Mouse (Mus musculus): ENCODE data around the gene Zcchc24. TPM values are rescaled to one million over a fixed set of nuclear protein-coding genes. Genes with fewer than 3 reads are reported as not detected.
"Not testable (repeated sequence)": the region's sequence is repeated elsewhere in the genome, so short reads cannot be mapped to it uniquely, and the experiment has no call there.

The Zcchc24 gene
- 10 to 100 TPM; 18.4 to 30.0 TPM for total RNA-seq (2021)
- long read RNA-seq, experiment 1, full-length matches to known transcripts = 12 of 18 reads
- long read RNA-seq, experiment 1, partial matches to known transcripts = 0 of 18 reads
- long read RNA-seq, experiment 1, other reads (novel, unspliced or antisense) = 6 of 18 reads
- long read RNA-seq, experiment 2, full-length matches to known transcripts = 2 of 21 reads
- long read RNA-seq, experiment 2, partial matches to known transcripts = 0 of 21 reads
- long read RNA-seq, experiment 2, other reads (novel, unspliced or antisense) = 19 of 21 reads

- DNase-seq (ENCODE audit: low spot score in 2 of 2) = peak; percentile 85 to 89
Observed at GRCm38 (mm10) chr14:25768915-25769625, at the start of gene Zcchc24. Gene Zcchc24, minus strand, starts transcription at chr14:25769039.

GRCm38 (mm10) chr14:25816416-25816815 lies 47.6 kb upstream of the Zcchc24 start:
- peak; percentile 60 to 62 for DNase-seq (ENCODE audit: low spot score in 2 of 2)

GRCm38 (mm10) chr14:25814140-25814539 lies 45.3 kb upstream of the Zcchc24 start:
- DNase-seq (ENCODE audit: low spot score in 2 of 2) = no peak

GRCm38 (mm10) chr14:25811026-25811425 lies 42.2 kb upstream of the Zcchc24 start:
- not testable (repeated sequence) for DNase-seq (ENCODE audit: low spot score in 2 of 2)

GRCm38 (mm10) chr14:25806561-25806960 lies 37.7 kb upstream of the Zcchc24 start:
- no peak for DNase-seq (ENCODE audit: low spot score in 2 of 2)

GRCm38 (mm10) chr14:25805871-25806270 lies 37.0 kb upstream of the Zcchc24 start:
- DNase-seq (ENCODE audit: low spot score in 2 of 2) = peak in 1 of 2 experiments; percentile 34

- DNase-seq (ENCODE audit: low spot score in 2 of 2) = no peak
Observed at GRCm38 (mm10) chr14:25803246-25803809, 34.5 kb upstream of the Zcchc24 start.

- DNase-seq (ENCODE audit: low spot score in 2 of 2) = no peak
Observed at GRCm38 (mm10) chr14:25802511-25802910, 33.7 kb upstream of the Zcchc24 start.

GRCm38 (mm10) chr14:25800166-25800960 lies 31.5 kb upstream of the Zcchc24 start:
- peak; percentile 81 to 86 for DNase-seq (ENCODE audit: low spot score in 2 of 2)

- DNase-seq (ENCODE audit: low spot score in 2 of 2) = no peak
Observed at GRCm38 (mm10) chr14:25796619-25797018, 27.8 kb upstream of the Zcchc24 start.

- DNase-seq (ENCODE audit: low spot score in 2 of 2) = peak in 1 of 2 experiments; percentile 34
Observed at GRCm38 (mm10) chr14:25795561-25796174, 26.8 kb upstream of the Zcchc24 start.

- no peak for DNase-seq (ENCODE audit: low spot score in 2 of 2)
Observed at GRCm38 (mm10) chr14:25795067-25795466, 26.2 kb upstream of the Zcchc24 start.

- DNase-seq (ENCODE audit: low spot score in 2 of 2) = no peak
Observed at GRCm38 (mm10) chr14:25794331-25794730, 25.5 kb upstream of the Zcchc24 start.

GRCm38 (mm10) chr14:25790768-25791302 lies 22.0 kb upstream of the Zcchc24 start:
- DNase-seq (ENCODE audit: low spot score in 2 of 2) = no peak

- no peak for DNase-seq (ENCODE audit: low spot score in 2 of 2)
Observed at GRCm38 (mm10) chr14:25789946-25790345, 21.1 kb upstream of the Zcchc24 start.

- no peak for DNase-seq (ENCODE audit: low spot score in 2 of 2)
Observed at GRCm38 (mm10) chr14:25789207-25789606, 20.4 kb upstream of the Zcchc24 start.

GRCm38 (mm10) chr14:25788201-25788600 lies 19.4 kb upstream of the Zcchc24 start:
- no peak for DNase-seq (ENCODE audit: low spot score in 2 of 2)

- no peak for DNase-seq (ENCODE audit: low spot score in 2 of 2)
Observed at GRCm38 (mm10) chr14:25787387-25787910, 18.6 kb upstream of the Zcchc24 start.

GRCm38 (mm10) chr14:25786959-25787358 lies 18.1 kb upstream of the Zcchc24 start:
- DNase-seq (ENCODE audit: low spot score in 2 of 2) = no peak

GRCm38 (mm10) chr14:25785210-25785609 lies 16.4 kb upstream of the Zcchc24 start:
- no peak for DNase-seq (ENCODE audit: low spot score in 2 of 2)

All from adrenal gland, adult 18-20 months (tissue).